Mouse (Mus musculus) spleen, postnatal 10 days (tissue): ENCODE measurements around the gene Cyb561d2.
"Not testable (repeated sequence)": the region's sequence is repeated elsewhere in the genome, so short reads cannot be mapped to it uniquely, and the experiment has no call there.

ENCODE experiments used
- DNase-seq, 2 experiments: peaks; one replicate each; pipeline ENCODE4 v3.0.0; 2021 to 2022; ENCODE audit warnings: low spot score in 2 of 2

Cyb561d2 gene

GRCm38 (mm10) chr9:107541474-107542351 is at the start of gene Cyb561d2, which contains the start of gene Nprl2:
Cyb561d2 (minus strand) TSS chr9:107542193.
Nprl2 (plus strand) TSS chr9:107542226.
- peak; percentile 81 to 89 for DNase-seq

DNA sequence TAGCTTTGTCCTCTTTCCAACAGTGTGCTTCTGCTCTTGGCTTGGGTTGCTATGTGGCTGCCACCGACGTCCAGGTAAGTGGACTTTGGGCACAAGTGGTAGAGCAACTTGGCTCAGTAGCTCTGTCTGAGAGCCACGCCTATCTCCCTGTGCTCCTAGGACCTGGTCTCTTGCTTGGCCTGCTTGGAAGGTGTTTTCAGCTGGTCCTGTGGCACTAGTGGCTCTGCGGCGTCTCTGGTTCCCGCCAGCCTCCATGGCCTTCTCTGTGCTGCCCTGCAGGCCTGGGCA is 48.7 kb upstream of the Cyb561d2 start:
- no peak for DNase-seq

- DNase-seq = peak; percentile 67 to 81
Measured at GRCm38 (mm10) chr9:107590058-107590772, 48.2 kb upstream of the Cyb561d2 start.

- peak in 1 of 2 experiments; percentile 73 for DNase-seq
Measured at GRCm38 (mm10) chr9:107587833-107588639, 46.0 kb upstream of the Cyb561d2 start.

- DNase-seq = peak; percentile 97 to 100
Measured at GRCm38 (mm10) chr9:107586974-107587832, 45.2 kb upstream of the Cyb561d2 start, which contains the start of gene Ifrd2. Ifrd2 (plus strand) TSS chr9:107587642.

DNA sequence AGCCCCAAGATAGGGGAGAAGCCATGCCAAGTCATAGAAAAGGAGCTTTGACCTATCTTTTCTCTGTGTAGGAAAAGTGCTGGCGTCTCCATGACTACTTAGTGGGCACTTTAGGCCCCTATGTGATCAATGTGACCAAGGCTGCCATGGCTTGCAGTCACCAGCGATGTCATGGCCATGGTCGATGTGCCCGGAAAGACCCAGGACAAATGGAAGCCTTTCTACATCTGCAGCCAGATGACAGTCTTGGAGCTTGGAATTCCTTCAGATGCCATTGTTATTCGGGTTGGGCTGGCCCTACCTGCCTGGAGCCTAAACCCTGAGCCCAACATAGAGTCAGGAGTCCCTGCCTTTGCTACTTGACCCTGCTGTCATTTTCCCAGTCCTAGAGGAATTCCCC is 44.5 kb upstream of the Cyb561d2 start:
- DNase-seq = no peak

GRCm38 (mm10) chr9:107583174-107583573 is 41.2 kb upstream of the Cyb561d2 start:
- no peak for DNase-seq

GRCm38 (mm10) chr9:107582509-107583062 is 40.6 kb upstream of the Cyb561d2 start:
- no peak for DNase-seq

DNA sequence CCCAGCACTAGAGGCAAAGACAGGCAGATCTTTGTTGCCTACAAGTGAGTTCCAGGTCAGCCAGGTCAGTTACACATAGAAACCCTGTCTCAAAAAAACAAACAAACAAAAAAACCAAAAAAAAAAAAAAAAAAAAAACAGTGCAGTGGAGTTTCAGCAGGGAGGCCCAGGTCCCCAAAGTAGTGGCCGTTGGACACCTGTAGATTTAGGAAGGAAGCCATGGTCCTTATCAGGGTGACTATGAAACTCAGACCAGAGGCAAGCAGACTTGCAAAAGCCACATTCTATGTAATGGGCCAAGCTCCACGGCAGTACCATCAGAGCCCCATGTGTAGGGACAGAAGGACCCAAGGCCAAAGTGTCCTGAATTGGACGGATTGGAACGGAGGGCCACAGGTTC is 39.6 kb upstream of the Cyb561d2 start:
- DNase-seq = no peak

DNA sequence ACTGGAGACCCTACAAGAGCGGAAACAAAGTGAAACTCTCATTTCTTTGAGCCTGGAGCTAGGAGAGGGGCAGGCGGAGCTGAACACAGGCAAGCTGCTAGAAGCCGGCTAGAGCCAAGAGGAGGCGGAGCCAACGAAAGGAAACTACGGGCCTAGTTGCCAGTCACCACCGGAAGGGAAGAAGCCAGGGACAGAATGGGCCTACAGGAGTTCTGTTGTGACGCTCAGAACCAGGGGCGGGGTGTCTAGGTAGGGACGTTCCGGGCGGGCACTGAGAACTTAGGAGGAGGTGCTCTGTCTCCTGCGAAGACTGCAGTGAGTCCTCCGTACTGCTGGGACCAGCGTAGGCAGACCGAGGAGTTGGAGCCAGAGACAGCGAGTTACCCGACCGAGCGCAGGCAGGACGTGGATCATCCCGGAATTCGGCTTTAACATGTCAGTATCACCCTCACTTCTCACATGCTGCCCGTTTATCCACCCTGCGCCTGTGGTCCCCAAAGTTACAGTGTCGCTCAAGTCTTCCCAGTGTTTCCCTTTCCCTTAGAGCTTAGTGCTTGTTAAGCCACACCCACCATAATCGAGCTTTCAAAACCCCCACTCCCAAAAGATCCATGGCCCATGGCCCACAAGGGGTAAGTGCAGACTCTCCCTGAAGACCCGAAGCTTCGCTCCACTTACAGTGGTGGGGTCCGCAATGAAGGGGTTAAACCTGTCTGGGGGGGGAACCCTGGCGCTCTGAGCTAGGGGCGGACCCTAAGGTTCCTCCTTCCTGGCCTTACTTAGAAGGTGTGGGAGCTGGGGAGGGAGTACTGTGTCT is 38.7 kb upstream of the Cyb561d2 start, which contains the start of gene Hyal3:
Gene Hyal3, plus strand, starts transcription at position 318 of the 817 bp plus-strand sequence.
- peak; percentile 83 to 89 for DNase-seq

GRCm38 (mm10) chr9:107579023-107579900 is 37.3 kb upstream of the Cyb561d2 start:
- no peak for DNase-seq

DNA sequence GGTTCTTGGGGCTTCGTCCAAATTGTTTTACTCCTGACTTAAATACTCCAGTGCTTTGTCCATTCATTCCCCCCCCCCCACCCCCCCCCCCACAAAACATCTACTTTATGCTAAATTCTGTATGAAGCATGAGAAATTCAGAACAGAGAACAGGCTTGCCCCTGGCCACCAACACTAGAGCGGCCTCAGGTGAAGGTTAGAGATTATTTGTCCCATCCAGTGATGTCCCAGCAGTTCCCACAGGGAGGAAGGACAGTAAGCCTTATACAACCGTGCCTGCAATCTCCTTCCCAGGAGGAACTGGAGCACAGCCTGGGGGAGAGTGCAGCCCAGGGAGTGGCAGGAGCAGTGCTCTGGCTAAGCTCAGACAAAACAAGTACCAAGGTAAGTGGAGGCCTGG is 36.6 kb upstream of the Cyb561d2 start, which contains the start of gene Naa80:
Gene Naa80, plus strand, starts transcription at position 301 of the 400 bp plus-strand sequence.
- no peak for DNase-seq

- no peak for DNase-seq
Measured at GRCm38 (mm10) chr9:107577871-107578270, 35.9 kb upstream of the Cyb561d2 start.

- DNase-seq = peak; percentile 69 to 86
Measured at GRCm38 (mm10) chr9:107576357-107577107, 34.5 kb upstream of the Cyb561d2 start, which contains the start of gene Hyal1. Hyal1 (plus strand) TSS chr9:107576927.

- no peak for DNase-seq
Measured at GRCm38 (mm10) chr9:107575579-107576356, 33.8 kb upstream of the Cyb561d2 start.

GRCm38 (mm10) chr9:107573774-107574173 is 31.8 kb upstream of the Cyb561d2 start:
- DNase-seq = not testable (repeated sequence)

- DNase-seq = no peak
Measured at GRCm38 (mm10) chr9:107572327-107572662, 30.3 kb upstream of the Cyb561d2 start.
